ENCODE assay signal across 8 mouse cellular contexts in the genomic region with DNA sequence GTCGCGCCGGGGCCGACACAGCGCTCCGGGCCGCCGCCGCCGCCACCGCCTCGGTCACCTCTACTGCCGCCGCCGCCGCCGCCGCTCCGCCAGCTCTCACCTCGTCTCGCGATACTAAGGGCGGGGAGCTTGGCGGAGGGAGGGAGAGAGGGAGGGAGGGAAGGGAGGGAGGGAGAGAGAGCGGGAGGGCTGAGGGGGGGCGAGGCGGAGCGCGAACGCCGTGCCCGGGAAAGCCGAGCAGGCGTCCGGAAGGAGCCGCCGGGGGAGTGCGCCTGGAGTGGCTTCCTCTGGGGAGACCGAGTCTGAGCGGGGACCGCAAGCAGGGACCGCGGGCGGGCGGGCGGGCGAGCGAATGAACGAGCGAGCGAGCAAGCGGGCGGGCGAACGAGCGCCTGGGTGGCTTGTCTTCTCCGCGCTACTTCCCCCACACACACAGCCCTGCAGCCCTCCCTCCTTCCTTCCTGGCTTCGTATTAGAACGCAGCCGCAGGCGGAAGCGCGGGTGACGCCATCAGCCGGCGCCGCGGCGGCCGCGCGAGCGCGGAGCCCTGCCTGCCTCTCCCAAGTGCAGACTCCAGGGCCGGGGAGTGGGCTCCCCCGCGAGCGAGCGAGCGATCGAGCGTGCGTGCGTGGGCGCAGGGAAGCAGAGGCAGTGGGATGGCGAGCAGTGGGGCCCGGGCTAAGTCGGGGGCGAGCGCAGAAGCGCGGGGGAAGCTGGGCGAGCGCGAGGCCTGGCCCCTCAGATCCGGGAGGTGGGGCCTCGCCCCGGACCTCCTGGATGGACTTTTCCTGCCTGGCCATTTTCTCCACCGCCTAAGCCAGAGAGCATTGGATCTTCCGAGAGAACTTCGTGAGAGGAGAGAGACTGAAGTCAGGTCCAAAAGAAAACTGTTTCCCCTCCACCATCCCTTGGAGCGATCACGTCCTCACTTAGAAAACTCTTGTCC. TPM values are rescaled to one million over a fixed set of nuclear protein-coding genes. Genes with fewer than 3 reads are reported as not detected.
A peak's percentile ranks its signal among the peaks of the same experiment; 100 is the strongest.
DNase-seq lines count a peak whose midpoint lies in the region; ATAC-seq lines count a peak whose summit lies in the region.

Gene Ankrd17, minus strand, starts transcription at position 457 of the 946 bp plus-strand sequence.

- H3K9ac ChIP-seq in hindbrain, embryonic 11.5 days (ENCODE audit: low read depth, low read length): peak within 1 kb of the TSS; percentile 94

- no peaks in the 10 kb centered on the region for H3K9me3 ChIP-seq in hindbrain, embryonic 11.5 days (ENCODE audit: control insufficient read depth, low read length)

- no peaks in the 10 kb centered on the region for H3K27me3 ChIP-seq in hindbrain, embryonic 11.5 days (ENCODE audit: control insufficient read depth, insufficient read depth, low read length)

- H3K4me2 ChIP-seq in hindbrain, embryonic 11.5 days (replicated peaks; ENCODE audit: low read depth, low read length): peak within 1 kb of the TSS; percentile 67

- H3K4me1 ChIP-seq in hindbrain, embryonic 11.5 days (replicated peaks; ENCODE audit: control insufficient read depth, insufficient read depth, low read length): no peaks in the 10 kb centered on the region

- peak within 1 kb of the TSS; percentile 90 for H3K4me3 ChIP-seq in hindbrain, embryonic 11.5 days (ENCODE audit: low read depth, low read length)

- DNase-seq in MN1 (ENCODE audit: low spot score): peak; percentile 96
- peak; percentile 92 for DNase-seq in cerebellum, adult 9-10 months
- peak; percentile 85 to 93 for DNase-seq in frontal cortex, adult 2 months (ENCODE audit: extremely low spot score in 1 of 2, low spot score in 1 of 2)
- DNase-seq in hindbrain, embryonic 11.5 days (ENCODE audit: low spot score): peak; percentile 92
- DNase-seq in layer of hippocampus, postnatal 14 days (ENCODE audit: low spot score in 2 of 2): peak; percentile 91 to 95
- peak; percentile 89 for DNase-seq in lung, postnatal 14 days
- DNase-seq in retina, adult 2 months (ENCODE audit: low read depth, low spot score): peak; percentile 86
- DNase-seq in thymus, postnatal 36 days: peak; percentile 87 to 92

- under 1% methylated on average over 55 of the region's 104 CpGs for WGBS in hindbrain, embryonic 11.5 days

- H3K36me3 ChIP-seq in hindbrain, embryonic 11.5 days (ENCODE audit: control insufficient read depth, insufficient read depth, low read length): no peaks in the 10 kb centered on the region

- peak within 1 kb of the TSS; percentile 97 for H3K27ac ChIP-seq in hindbrain, embryonic 11.5 days (ENCODE audit: low read depth, low read length)

- ATAC-seq in hindbrain, embryonic 11.5 days (ENCODE audit: low FRiP score): peak; percentile 95

RNA-seq across cellular contexts. Expression of gene Ankrd17, which starts in this region (rescaled TPM):
- polyA plus RNA-seq in frontal cortex, adult 2 months (2012; rRNA removed): 50.2 and 55.1 TPM in 2 replicates
- 30.1 and 39.8 TPM in 2 replicates for polyA plus RNA-seq in hindbrain, embryonic 11.5 days (2014; fragmentation: Nextera tagmentation; extraction: Ambion mirVana)
- total RNA-seq in layer of hippocampus, postnatal 14 days (2021): 100 to 1,000 TPM; 106 to 110 TPM

Comparison
In these comparisons a context has a peak if more than half of its experiments do, and no peak if none do; other contexts are left out.
1. Peak in every context shown above with its lines: DNase-seq, ATAC-seq, H3K4me3 ChIP-seq and H3K27ac ChIP-seq.